Mouse (Mus musculus) urinary bladder, postnatal 10 days (tissue): ENCODE data around the gene Gm28919.
"Not testable (repeated sequence)": the region's sequence is repeated elsewhere in the genome, so short reads cannot be mapped to it uniquely, and the experiment has no call there.

Source experiments
- DNase-seq: peaks from one replicate; pipeline ENCODE4 v3.0.0; 2022; ENCODE audit warnings: low spot score

The Gm28919 gene

DNA sequence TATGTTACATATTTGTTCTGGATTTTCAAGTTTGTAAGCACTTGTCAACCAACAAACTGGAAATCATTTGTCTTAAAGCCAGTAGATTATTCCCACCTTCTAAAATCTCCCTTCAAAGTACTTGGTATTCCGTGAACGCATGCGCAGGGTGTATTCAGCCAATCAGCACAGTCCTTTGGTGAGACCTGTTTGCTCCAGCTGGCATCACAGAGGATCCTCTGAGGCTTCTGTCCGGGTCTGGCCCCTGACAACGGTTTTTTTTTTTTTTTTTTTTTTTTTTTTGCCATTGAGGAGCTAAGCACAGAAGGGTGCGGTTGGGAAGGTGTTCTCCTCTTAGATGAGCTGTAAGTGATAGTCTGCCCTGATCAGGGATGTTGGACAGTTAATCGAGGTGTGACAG, at the start of gene Gm28919:
Gene Gm28919, plus strand, starts transcription at position 301 of the 400 bp plus-strand sequence.
- not testable (repeated sequence) for DNase-seq
